Mouse (Mus musculus) cerebellum, adult 2 months (tissue): ENCODE data around the gene Tdo2. TPM values are rescaled to one million over a fixed set of nuclear protein-coding genes. Genes with fewer than 3 reads are reported as not detected.
A peak's percentile ranks its signal among the peaks of the same experiment; 100 is the strongest.

Experiments
- DNase-seq, 2 experiments: peaks; one replicate each; pipeline ENCODE4 v3.0.0; 2021
- H3K27ac ChIP-seq: fragments of 200-500 bp; 2 replicates; pipeline ENCODE4 v1.5.1; 2012; ENCODE audit warnings: low read length, control low read depth, inconsistent platforms; ENCODE audit not compliant: insufficient read depth
- H3K27me3 ChIP-seq: fragments of 200-500 bp; 2 replicates; pipeline ENCODE4 v1.6.1; 2012; ENCODE audit warnings: inconsistent platforms, mild to moderate bottlenecking, low read length, moderate library complexity; ENCODE audit not compliant: control insufficient read depth, insufficient read depth
- H3K4me1 ChIP-seq: fragments of 200-500 bp; 2 replicates; pipeline ENCODE4 v1.6.1; 2011; ENCODE audit warnings: low read length; ENCODE audit not compliant: control insufficient read depth, insufficient read depth
- H3K4me3 ChIP-seq: fragments of 200-500 bp; replicated peaks from 2 replicates; pipeline ENCODE3; 2011; ENCODE audit warnings: mild to moderate bottlenecking, low read depth, low read length, control low read depth; ENCODE audit not compliant: insufficient read depth
- CTCF ChIP-seq: fragments of 200-500 bp; IDR thresholded peaks from 2 replicates; pipeline ENCODE4 v1.5.1; 2011; ENCODE audit warnings: low read depth, mild to moderate bottlenecking, control low read depth, low read length, moderate library complexity, borderline replicate concordance; ENCODE audit not compliant: insufficient read depth
- POLR2A ChIP-seq: fragments of 200-500 bp; IDR thresholded peaks from 2 replicates; pipeline ENCODE4 v1.6.1; 2011; ENCODE audit warnings: low read length, control low read depth, borderline replicate concordance; ENCODE audit not compliant: insufficient read depth
- WGBS: fragments of 180-500 bp; shearing (Covaris S2); methylation state at CpG from one replicate; pipeline ENCODE4 v1.1.7; 2018; 5-methylcytosine and 5-hydroxymethylcytosine counted together
- polyA plus RNA-seq: library from polyadenylated mRNA; depleted of rRNA; stranded (reverse); fragments of >200 nt; gene quantifications from 2 replicates; pipeline ENCODE4 v1.2.3, GENCODE M21; 2012

Tdo2 gene
- polyA plus RNA-seq, 1 experiment: 3.2 TPM

GRCm38 (mm10) chr3:81964596-81964995 lies 11.4 kb downstream of the Tdo2 start:
- no peaks in the 10 kb centered on the region for H3K27me3 ChIP-seq
- peak; percentile 48 to 84 for DNase-seq
- no peak overlapping the region for H3K4me3 ChIP-seq
- 9% methylated on average over 3 of the region's 3 CpGs for WGBS
- no peak for TF ChIP-seq POLR2A
- TF ChIP-seq CTCF: no peak
- peak overlapping the region; percentile 95 for H3K27ac ChIP-seq
- peaks cover 4% of the 10 kb centered on the region; the same call in 1 of the 2 replicates for H3K4me1 ChIP-seq

GRCm38 (mm10) chr3:81963768-81964167 lies 12.2 kb downstream of the Tdo2 start:
- Histone ChIP-seq H3K27me3 (no peaks in the 10 kb centered on the region), H3K27ac (no peak overlapping the region), H3K4me1 (peaks cover 4% of the 10 kb centered on the region; the same call in 1 of the 2 replicates), H3K4me3 (no peak overlapping the region)
- TF ChIP-seq POLR2A: no peak
- TF ChIP-seq CTCF: no peak
- DNase-seq: peak; percentile 15 to 61
- 26% methylated on average over 5 of the region's 5 CpGs for WGBS

- H3K27ac ChIP-seq: no peak overlapping the region
- whole genome bisulfite sequencing: 89% methylated on average over 5 of the region's 5 CpGs
- H3K27me3 ChIP-seq: no peaks in the 10 kb centered on the region
- no peak for TF ChIP-seq POLR2A
- TF ChIP-seq CTCF: no peak
- H3K4me3 ChIP-seq: no peak overlapping the region
- no peak for DNase-seq
- peaks cover 4% of the 10 kb centered on the region; the same call in 1 of the 2 replicates for H3K4me1 ChIP-seq
These were observed 14.7 kb downstream of the Tdo2 start for GRCm38 (mm10) chr3:81961336-81961735.

- DNase-seq: no peak
- 94% methylated on average over 5 of the region's 5 CpGs for WGBS
- Histone ChIP-seq H3K4me3 (no peak overlapping the region), H3K4me1 (no peaks in the 10 kb centered on the region), H3K27ac (no peak overlapping the region), H3K27me3 (no peaks in the 10 kb centered on the region)
- no peak for TF ChIP-seq POLR2A
- TF ChIP-seq CTCF: no peak
These were observed 18.5 kb downstream of the Tdo2 start for GRCm38 (mm10) chr3:81957484-81957883.

- DNase-seq: no peak
- WGBS: 81% methylated on average over 2 of the region's 2 CpGs
- TF ChIP-seq POLR2A: no peak
- no peak for TF ChIP-seq CTCF
- H3K27me3 ChIP-seq: no peaks in the 10 kb centered on the region
- no peak overlapping the region for H3K27ac ChIP-seq
- H3K4me3 ChIP-seq: no peak overlapping the region
- H3K4me1 ChIP-seq: no peaks in the 10 kb centered on the region
These were observed 24.2 kb downstream of the Tdo2 start for GRCm38 (mm10) chr3:81951785-81952184.

- H3K27me3 ChIP-seq: no peaks in the 10 kb centered on the region
- no peak for TF ChIP-seq CTCF
- TF ChIP-seq POLR2A: no peak
- DNase-seq: no peak
- no peak overlapping the region for H3K4me3 ChIP-seq
- WGBS: 94% methylated on average over 1 of the region's 1 CpGs
- H3K27ac ChIP-seq: no peak overlapping the region
- H3K4me1 ChIP-seq: no peaks in the 10 kb centered on the region
These were observed 27.0 kb downstream of the Tdo2 start for GRCm38 (mm10) chr3:81949048-81949447.

GRCm38 (mm10) chr3:81944851-81945393 lies 31.1 kb downstream of the Tdo2 start:
- no peak for TF ChIP-seq CTCF
- TF ChIP-seq POLR2A: no peak
- Histone ChIP-seq H3K4me1 (no peaks in the 10 kb centered on the region), H3K4me3 (no peak overlapping the region), H3K27me3 (no peaks in the 10 kb centered on the region), H3K27ac (no peak overlapping the region)
- no peak for DNase-seq
- 95% methylated on average over 7 of the region's 7 CpGs for WGBS

GRCm38 (mm10) chr3:81943097-81943496 lies 32.9 kb downstream of the Tdo2 start:
- 56% methylated on average over 3 of the region's 3 CpGs for WGBS
- TF ChIP-seq POLR2A: no peak
- no peak for TF ChIP-seq CTCF

More at GRCm38 (mm10) chr3:81943097-81943496, 32.9 kb downstream of the Tdo2 start:
- H3K4me3 ChIP-seq: no peak overlapping the region
- H3K27ac ChIP-seq: no peak overlapping the region
- no peaks in the 10 kb centered on the region for H3K4me1 ChIP-seq
- H3K27me3 ChIP-seq: no peaks in the 10 kb centered on the region
- DNase-seq: no peak
